Mouse (Mus musculus) gastrocnemius, adult 8-10 months (tissue): ENCODE measurements around the gene Smarca5. TPM values are rescaled to one million over a fixed set of nuclear protein-coding genes. Genes with fewer than 3 reads are reported as not detected.

Source experiments
- DNase-seq, 2 experiments: peaks; one replicate each; pipeline ENCODE4 v3.0.0; 2022; ENCODE audit warnings: low spot score in 2 of 2
- total RNA-seq, 4 experiments: library from RNA; stranded (reverse); gene quantifications; 2 replicates each; pipeline ENCODE4 v1.2.4; 2022

The Smarca5 gene
- total RNA-seq: 10 to 100 TPM; 26.0 to 32.8 (median 29.7) TPM

DNA sequence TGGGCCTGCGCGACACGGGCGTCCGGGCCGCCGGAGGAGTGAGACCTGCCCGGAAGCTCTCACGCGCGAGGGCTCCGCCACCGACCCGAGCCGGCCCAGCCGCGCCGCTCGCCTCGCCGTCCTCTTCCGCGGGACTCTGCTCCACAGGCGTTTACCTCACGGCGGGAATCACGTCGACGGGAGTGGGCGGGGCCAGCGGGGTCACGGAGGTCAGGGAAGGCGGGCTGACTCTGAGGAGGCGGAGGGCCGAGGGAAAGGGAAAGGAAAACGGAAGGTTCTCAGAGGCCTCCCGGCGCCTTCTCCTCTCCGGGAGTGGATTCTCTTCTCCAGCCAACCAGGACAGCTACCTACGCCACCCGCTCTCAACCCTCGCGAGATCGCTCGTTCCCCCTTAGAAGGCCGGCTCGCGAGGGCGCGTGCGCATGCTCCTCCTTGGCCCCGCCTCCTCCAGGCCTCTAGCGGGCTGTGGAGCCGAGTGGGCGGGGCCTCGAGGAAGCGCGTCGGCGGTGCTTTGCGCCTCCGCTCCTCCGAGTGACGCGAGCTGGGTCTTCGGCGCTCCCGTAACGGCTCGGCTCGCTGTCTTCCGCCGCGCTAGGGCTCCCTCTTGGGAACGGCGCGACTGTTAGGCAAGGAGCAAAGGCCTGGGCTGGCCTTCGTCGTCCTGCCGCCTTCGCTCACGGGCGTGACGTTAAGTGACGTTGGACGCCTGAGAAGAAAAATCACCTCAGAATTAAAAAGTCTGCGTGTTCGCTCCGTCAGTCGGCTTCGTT is at the start of gene Smarca5:
TSS of gene Smarca5 (minus strand) at position 343 of the 770 bp plus-strand sequence.
- peak; percentile 89 to 92 for DNase-seq

- DNase-seq: no peak
Measured at GRCm38 (mm10) chr8:80784559-80784958, 45.3 kb upstream of the Smarca5 start.

DNA sequence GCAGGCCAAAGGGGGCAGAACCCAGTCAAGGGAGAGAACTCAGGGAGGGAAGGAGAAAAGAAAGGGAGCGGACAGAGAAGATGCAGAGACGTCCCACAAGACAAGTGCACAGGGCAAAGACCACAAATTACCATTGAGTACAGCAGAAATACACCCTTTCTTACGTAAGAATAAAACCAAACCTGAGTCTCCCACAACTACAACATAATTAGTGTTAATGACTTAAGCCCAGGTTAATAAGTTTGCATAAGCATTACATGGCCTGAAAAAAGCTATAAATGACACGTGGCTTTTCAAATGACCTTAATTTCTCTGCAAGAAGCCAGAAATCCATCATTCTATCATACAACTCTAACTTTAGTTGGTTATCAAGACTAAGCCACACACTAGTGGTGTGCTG is 44.0 kb upstream of the Smarca5 start:
- DNase-seq: no peak

DNA sequence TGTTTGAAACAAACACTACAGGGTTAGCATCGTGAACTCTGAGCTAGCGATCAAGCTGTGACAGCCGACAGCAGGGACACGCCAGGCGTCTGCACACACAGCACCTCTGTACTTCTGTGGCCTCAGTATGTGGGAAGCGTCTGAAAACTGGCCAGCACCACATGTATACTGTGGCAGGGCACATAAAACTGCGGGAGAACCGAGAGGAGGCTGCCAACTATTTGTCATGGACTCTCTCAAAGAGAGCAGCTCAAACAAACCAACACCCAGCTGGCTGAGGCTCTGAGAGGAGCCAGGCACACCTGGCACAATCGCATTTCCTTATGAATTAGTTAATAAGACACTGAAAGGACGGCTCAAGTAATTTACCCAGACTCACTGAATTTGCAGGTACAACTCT is 42.0 kb upstream of the Smarca5 start:
- no peak for DNase-seq

DNA sequence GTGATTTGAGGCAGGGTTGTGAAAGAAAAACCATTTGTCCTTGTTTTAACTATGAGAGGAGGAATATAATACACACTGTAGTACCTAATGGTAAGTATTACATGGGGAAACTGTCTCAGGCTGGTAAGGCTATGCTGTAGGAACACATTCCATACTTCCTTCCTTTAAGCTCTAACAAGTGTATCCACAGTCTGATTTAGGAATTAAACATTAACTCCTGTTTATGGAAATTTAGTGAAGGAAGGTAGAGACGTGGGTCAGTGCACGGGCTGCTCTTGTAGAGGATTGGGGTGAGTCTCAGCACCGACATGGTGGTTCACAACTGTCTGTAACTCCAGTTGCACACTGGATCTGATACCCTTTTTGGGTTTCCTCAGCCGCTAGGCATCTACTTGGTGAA is 41.0 kb upstream of the Smarca5 start:
- DNase-seq: no peak

GRCm38 (mm10) chr8:80776436-80776835 is 37.1 kb upstream of the Smarca5 start:
- no peak for DNase-seq

DNA sequence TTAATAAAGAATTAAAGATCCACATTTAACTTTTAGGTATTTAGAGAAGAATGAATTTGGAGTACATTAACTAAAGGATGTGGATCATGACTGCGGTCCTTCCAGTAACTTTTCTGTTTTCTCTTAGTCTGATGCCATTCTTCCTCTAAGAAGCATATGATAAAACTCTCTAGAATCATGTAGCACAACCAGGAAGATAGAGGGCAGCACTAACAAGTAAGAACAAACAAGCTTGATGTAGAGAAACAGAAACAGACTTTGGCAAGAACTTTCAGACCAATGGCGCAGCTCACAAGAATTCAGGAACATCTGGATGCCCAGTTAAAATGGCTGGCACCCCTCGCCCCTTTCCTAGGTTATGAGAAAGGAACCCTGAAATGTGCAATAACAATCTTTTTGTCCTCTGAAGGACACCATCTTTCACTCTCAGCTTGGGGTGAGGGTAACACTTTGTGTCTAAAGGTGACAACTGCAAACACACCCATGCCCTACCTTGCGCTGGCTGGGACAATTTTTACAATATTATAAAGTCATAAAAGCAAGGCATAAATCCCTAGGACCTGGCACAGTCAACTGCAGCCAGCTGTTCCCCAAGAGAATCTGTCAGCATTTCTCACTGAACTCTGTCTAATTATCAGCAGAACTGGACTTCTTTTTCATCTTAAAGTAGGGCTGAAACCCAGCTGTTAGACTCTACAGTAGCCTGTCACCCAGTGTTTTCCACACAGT is 33.6 kb upstream of the Smarca5 start:
- no peak for DNase-seq

DNA sequence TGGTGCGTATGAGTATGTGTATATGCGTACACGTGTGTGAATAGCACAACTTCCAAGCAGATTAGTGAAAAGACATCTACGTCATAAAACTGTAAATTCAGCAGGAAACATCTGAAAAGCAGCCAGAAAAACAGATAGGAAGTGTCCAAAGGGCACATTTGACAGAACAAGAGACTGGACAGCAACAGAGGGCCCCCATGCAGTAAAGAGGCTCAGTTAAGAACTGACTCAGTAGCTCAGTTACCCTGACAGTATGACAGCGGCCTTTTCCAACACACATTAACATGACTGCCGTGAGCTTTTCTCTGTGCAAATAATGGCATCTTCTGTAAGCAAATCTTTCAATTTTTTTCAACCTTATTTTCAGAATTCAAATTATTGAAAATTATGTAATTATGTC is 29.2 kb upstream of the Smarca5 start:
- no peak for DNase-seq

DNA sequence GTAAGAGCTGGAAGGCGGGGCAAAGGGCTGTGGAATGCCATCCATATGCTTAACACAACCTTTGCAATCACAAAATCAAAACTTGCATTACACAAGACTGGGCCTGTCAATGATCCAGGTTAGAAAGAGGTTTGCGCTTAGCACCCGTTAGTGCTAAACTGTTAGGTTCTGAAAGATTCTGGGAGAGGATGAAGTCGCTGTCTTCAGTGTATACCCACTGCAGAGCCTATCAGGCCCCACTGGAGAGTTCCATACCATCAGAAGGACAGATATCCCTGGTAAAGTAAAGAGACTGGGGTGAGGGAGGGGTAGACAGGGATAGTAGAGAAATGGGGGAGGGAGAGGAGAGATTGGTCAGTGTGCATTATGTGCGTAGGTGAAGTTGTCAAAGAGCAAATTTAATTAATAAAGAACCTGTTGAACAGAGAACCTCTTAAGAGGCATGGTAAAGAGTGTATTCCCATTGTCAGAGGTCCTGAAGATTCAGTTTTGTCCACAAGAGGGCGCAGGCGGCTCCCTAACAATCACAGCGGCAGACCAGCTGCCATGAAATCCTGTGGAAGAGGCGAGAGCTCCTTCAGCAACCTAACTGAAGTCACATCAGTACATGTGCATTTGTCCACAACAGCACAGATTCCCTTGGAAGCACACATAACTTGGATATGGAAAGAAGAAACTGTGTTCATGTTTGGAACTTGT is 13.9 kb upstream of the Smarca5 start:
- DNase-seq: peak; percentile 50 to 59

GRCm38 (mm10) chr8:80752429-80752828 is 13.1 kb upstream of the Smarca5 start:
- no peak for DNase-seq

- no peak for DNase-seq
Measured at GRCm38 (mm10) chr8:80749091-80749490, 9.8 kb upstream of the Smarca5 start.

GRCm38 (mm10) chr8:80739932-80740331 is 635 bp upstream of the Smarca5 start:
- DNase-seq: no peak

DNA sequence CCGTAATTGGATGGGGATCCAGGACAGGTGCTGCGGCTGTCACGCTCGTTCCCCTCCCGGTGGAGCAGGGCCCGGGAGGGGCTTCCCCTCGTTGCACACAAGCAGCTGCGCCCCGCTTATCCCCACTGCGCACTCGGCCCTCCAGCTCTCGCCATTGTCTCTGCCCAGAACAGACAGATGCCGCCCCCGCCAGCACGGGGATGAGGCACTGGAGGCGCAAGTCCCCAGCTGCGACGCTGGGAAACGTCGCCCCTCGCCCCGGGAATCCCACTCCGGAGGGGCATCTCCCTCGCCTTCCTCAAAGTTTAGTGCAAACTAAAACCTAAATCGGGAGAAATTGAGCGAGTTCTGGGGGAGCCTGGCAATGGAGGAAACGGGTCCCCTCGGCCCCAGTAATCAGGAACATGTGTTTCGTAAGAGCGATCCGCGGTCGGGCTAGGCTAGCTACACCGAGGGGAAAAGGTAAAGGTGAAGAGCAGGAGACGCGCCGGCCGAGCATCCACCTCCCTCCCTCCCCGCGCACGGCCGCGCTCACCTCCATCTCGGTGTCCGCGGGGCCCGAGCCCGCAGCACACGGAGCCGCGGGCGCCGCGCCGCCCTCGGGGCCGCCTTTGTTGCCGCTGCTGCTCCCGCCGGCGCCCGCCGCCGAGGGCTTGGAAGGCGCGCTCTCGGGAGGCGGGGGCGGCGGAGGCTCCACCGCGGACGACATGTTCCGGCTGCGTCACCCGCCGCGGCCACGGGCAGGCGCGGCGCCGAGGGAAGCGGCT is 726 bp downstream of the Smarca5 start:
- peak; percentile 4 to 20 for DNase-seq

DNA sequence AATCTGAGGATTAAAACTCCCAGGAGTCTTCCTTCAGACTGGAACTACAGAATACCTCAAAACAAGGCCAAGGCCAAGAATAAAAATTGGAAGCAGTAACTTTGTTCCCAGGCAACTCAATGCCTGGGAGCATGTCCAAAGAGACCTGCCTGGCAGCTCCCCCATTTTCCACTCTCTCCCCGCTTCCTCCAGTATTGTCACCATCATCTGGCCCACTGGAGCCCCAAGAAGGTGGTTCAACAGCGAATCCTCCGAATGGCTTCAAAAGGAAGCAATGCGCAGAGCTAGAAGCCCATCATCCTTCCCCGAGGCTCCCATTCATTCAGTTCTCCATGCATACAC is 1.3 kb downstream of the Smarca5 start:
- DNase-seq: peak in 1 of 2 experiments; percentile 24

GRCm38 (mm10) chr8:80732326-80732725 is 7.0 kb downstream of the Smarca5 start:
- no peak for DNase-seq

DNA sequence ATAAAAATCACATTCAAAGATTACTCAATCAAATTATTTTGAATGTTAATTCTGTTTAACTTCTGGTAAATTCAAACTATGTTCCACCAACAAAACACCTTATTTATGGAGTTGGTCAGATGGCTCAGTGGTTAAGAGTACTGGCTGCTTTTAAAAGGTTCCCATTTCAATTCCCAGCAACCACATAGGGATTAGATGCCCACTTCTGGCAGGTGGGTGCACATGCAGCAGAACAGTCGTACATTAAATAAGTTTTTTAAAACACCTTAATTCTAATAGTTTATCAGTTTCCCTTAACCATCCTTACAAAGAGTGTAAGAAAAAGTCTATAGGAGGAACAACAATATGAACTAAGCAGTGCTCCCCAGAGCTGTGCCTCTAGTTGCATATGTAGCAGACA is 24.8 kb downstream of the Smarca5 start:
- DNase-seq: no peak

DNA sequence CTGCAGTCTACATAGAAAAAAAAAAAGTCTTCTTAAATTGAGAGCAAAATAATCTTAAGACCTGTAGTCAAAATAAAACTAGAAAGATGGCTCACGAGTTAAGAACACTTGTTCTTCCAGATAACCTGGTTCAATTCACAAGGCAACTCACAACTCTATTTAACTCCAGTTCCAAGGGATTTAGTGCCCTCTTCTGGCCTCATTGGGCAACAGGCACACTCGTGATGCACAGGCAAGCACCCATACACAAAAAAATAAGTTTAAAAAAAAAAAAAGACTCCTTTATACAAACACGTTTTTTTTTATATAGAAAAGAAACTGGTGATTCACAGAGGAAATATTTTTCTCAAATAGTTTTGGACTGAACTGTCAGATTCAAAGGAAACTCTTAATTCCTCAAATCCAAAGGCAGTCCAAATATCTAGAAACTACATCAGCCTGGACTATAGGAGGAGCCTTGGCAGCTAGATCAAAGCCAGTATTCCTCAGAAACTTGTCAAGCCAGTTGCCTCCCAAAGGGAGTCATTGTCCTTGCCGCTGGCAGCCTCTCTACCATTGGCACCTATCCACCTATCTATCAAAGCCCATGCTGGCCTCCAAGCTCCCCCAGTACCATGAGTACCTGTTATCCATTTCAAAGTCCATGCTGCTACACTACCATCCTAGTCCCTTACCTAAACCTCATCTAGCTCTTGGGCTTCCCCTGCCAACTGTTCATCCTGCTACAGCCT is 28.5 kb downstream of the Smarca5 start:
- no peak for DNase-seq

GRCm38 (mm10) chr8:80688141-80688540 is 51.2 kb downstream of the Smarca5 start:
- DNase-seq: no peak

DNA sequence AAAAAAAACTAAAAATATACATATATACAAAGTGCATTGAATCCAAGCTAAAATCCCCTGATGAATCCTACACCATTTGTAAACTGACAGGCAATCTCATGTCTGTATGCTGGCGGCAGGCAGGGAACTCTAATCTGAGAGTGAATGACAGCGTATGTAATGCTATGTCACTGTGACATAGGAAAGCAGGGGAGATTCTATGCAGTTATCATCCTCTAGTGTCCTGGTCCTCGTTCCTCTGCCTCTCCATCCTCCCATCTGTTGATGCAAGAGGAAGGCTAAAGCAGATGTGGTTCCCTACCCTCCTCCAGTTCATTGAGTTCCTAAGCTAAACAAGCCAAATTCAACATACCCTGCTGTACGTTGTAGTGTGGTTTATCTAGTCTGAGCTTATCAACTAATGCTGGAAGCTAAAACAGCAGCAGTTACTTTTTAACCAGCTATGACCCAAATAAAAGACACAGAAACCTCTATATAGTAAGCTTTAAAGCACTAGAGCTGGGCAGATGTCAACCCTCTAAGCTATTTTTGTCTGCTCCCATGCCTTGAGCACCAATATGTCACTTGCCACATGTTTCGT is 55.5 kb downstream of the Smarca5 start:
- DNase-seq: no peak

GRCm38 (mm10) chr8:80682594-80682993 is 56.7 kb downstream of the Smarca5 start:
- no peak for DNase-seq
